Mouse (Mus musculus) kidney, postnatal 36 days (tissue): ENCODE measurements around the gene Defb23.
"Not testable (repeated sequence)": the region's sequence is repeated elsewhere in the genome, so short reads cannot be mapped to it uniquely, and the experiment has no call there.

Experiments used
- DNase-seq, 2 experiments: peaks; one replicate each; pipeline ENCODE4 v3.0.0; 2021 to 2022; ENCODE audit warnings: mixed read lengths in 2 of 2

Defb23 gene

GRCm38 (mm10) chr2:152436983-152437860, 27.2 kb downstream of the Defb23 start:
- DNase-seq, result peak; percentile 69 to 92

- peak; percentile 56 to 57 for DNase-seq
These were observed 28.0 kb downstream of the Defb23 start for GRCm38 (mm10) chr2:152436405-152436901.

GRCm38 (mm10) chr2:152428481-152428880, 35.9 kb downstream of the Defb23 start:
- DNase-seq, result not testable (repeated sequence)

GRCm38 (mm10) chr2:152427493-152427892, 36.9 kb downstream of the Defb23 start:
- DNase-seq, result peak in 1 of 2 experiments; percentile 31

GRCm38 (mm10) chr2:152415786-152416185, 48.6 kb downstream of the Defb23 start:
- no peak for DNase-seq

GRCm38 (mm10) chr2:152415287-152415686, 49.1 kb downstream of the Defb23 start, which contains the start of gene 6820408C15Rik:
TSS of gene 6820408C15Rik (plus strand) at chr2:152415587.
- no peak for DNase-seq

GRCm38 (mm10) chr2:152414591-152415165, 49.7 kb downstream of the Defb23 start, which contains the start of gene Zcchc3:
TSS of gene Zcchc3 (minus strand) at chr2:152415027.
- peak; percentile 86 to 90 for DNase-seq

GRCm38 (mm10) chr2:152413765-152414584, 50.4 kb downstream of the Defb23 start:
- peak; percentile 39 to 61 for DNase-seq

- peak in 1 of 2 experiments; percentile 64 for DNase-seq
These were observed 51.2 kb downstream of the Defb23 start for GRCm38 (mm10) chr2:152413158-152413764.

GRCm38 (mm10) chr2:152412526-152413157, 51.8 kb downstream of the Defb23 start:
- peak in 1 of 2 experiments; percentile 35 for DNase-seq

GRCm38 (mm10) chr2:152411471-152411870, 52.9 kb downstream of the Defb23 start:
- DNase-seq, result no peak

- peak; percentile 83 to 86 for DNase-seq
These were observed 53.4 kb downstream of the Defb23 start for GRCm38 (mm10) chr2:152410971-152411371.

GRCm38 (mm10) chr2:152409781-152410180, 54.6 kb downstream of the Defb23 start:
- DNase-seq, result no peak
